Mouse (Mus musculus): Measurements from ENCODE around the gene Igdcc3. TPM values are rescaled to one million over a fixed set of nuclear protein-coding genes. Genes with fewer than 3 reads are reported as not detected.

Gene Igdcc3
- total and polyA plus RNA-seq, 3 experiments = 0.21 to 0.26 TPM; not detected in 1

GRCm38 (mm10) chr9:65201021-65201380, 60.0 kb downstream of the Igdcc3 start:
- Histone ChIP-seq H3K4me3 (replicated peaks in 1 of 3; ENCODE audit: low read depth in 2 of 3, low read length in 2 of 3, poor library complexity in 1 of 3) (no peak overlapping the region), H3K79me2 (replicated peaks; ENCODE audit: control insufficient read depth, extremely low read depth, insufficient read depth, poor library complexity, severe bottlenecking) (no peaks in the 10 kb centered on the region), H3K9me3 (replicated peaks; ENCODE audit: low read length) (no peaks in the 10 kb centered on the region), H3K4me1 (ENCODE audit: control insufficient read depth in 1 of 2, insufficient read depth in 2 of 2) (peaks cover 10 to 25% of the 10 kb centered on the region in 2 experiments), H3K36me3 (replicated peaks in 1 of 2; ENCODE audit: control insufficient read depth in 1 of 2, insufficient read depth in 1 of 2, low read length in 1 of 2) (no peaks in the 10 kb centered on the region), H3K4me2 (ENCODE audit: insufficient read depth, low read depth, poor library complexity, severe bottlenecking) (no peak overlapping the region), H3K9ac (ENCODE audit: insufficient read depth, low read depth) (no peak overlapping the region), H3K27ac (ENCODE audit: insufficient read depth, low read depth) (no peak overlapping the region), H3K27me3 (replicated peaks) (peaks cover 2% of the 10 kb centered on the region)
- dilution Hi-C loops (cut with MboI; ENCODE audit: extremely low pct_ligation_motif_present, extremely low pct_unique_long_range_greater_than_20kb, low sequenced_read_pairs) (no loop called here), in situ Hi-C loops (cut with MboI; ENCODE audit: low pct_ligation_motif_present, low pct_unique_long_range_greater_than_20kb, low sequenced_read_pairs) (no loop called here)
- DNase-seq (ENCODE audit: extremely low read depth) = peak; percentile 91
- TF ChIP-seq MXI1 (IDR thresholded peaks at IDR 0.05; ENCODE audit: low read depth, low read length) (0 out of 2 replicates have a peak, but pooled peaks have one; percentile 35), SMC3 (IDR thresholded peaks at IDR 0.05; ENCODE audit: low read depth, low read length) (no peak)

- Histone ChIP-seq H3K4me1 (ENCODE audit: control insufficient read depth in 1 of 2, insufficient read depth in 2 of 2) (peaks cover 10 to 23% of the 10 kb centered on the region in 2 experiments), H3K36me3 (replicated peaks in 1 of 2; ENCODE audit: control insufficient read depth in 1 of 2, insufficient read depth in 1 of 2, low read length in 1 of 2) (no peaks in the 10 kb centered on the region), H3K4me2 (ENCODE audit: insufficient read depth, low read depth, poor library complexity, severe bottlenecking) (peak overlapping the region; percentile 81; the same call in 1 of the 2 replicates), H3K27ac (ENCODE audit: insufficient read depth, low read depth) (no peak overlapping the region), H3K79me2 (replicated peaks; ENCODE audit: control insufficient read depth, extremely low read depth, insufficient read depth, poor library complexity, severe bottlenecking) (no peaks in the 10 kb centered on the region), H3K27me3 (replicated peaks) (peaks cover 2% of the 10 kb centered on the region), H3K9ac (ENCODE audit: insufficient read depth, low read depth) (peak overlapping the region; percentile 73), H3K4me3 (replicated peaks in 1 of 3; ENCODE audit: low read depth in 2 of 3, low read length in 2 of 3, poor library complexity in 1 of 3) (peak overlapping the region; percentile 35 to 49 (median 45)), H3K9me3 (replicated peaks; ENCODE audit: low read length) (no peaks in the 10 kb centered on the region)
- DNase-seq (ENCODE audit: extremely low read depth) = peak; percentile 94
- dilution Hi-C loops (cut with MboI; ENCODE audit: extremely low pct_ligation_motif_present, extremely low pct_unique_long_range_greater_than_20kb, low sequenced_read_pairs) = no loop called here
- in situ Hi-C loops (cut with MboI; ENCODE audit: low pct_ligation_motif_present, low pct_unique_long_range_greater_than_20kb, low sequenced_read_pairs) = no loop called here
- peak; percentile 97 for TF ChIP-seq POLR2A (IDR thresholded peaks at IDR 0.05; ENCODE audit: low read depth, low read length)
- TF ChIP-seq RCOR1 (conservative IDR thresholded peaks at IDR 0.05; ENCODE audit: low read depth, low read length) = no peak
- TF ChIP-seq ETS1 (conservative IDR thresholded peaks at IDR 0.05; ENCODE audit: low read depth, low read length) = peak; percentile 96
- no peak for TF ChIP-seq USF2 (conservative IDR thresholded peaks at IDR 0.05; ENCODE audit: low read depth, low read length)
- TF ChIP-seq BHLHE40 (IDR thresholded peaks at IDR 0.05; ENCODE audit: low read depth, low read length) = no peak
- no peak; the same call in 1 of the 2 replicates for TF ChIP-seq JUND (conservative IDR thresholded peaks at IDR 0.05; ENCODE audit: low read depth, low read length)
- no peak for TF ChIP-seq NRF1 (IDR thresholded peaks at IDR 0.05; ENCODE audit: low read depth, low read length)
- no peak for TF ChIP-seq MXI1 (IDR thresholded peaks at IDR 0.05; ENCODE audit: low read depth, low read length)
- peak; percentile 31 for TF ChIP-seq SIN3A (IDR thresholded peaks at IDR 0.05; ENCODE audit: low read length)
- TF ChIP-seq JUN (IDR thresholded peaks at IDR 0.05; ENCODE audit: insufficient read depth, low read depth, low read length) = peak; percentile 4; the same call in 1 of the 2 replicates
- peak; percentile 72; the same call in 1 of the 2 replicates for TF ChIP-seq TCF12 (IDR thresholded peaks at IDR 0.05; ENCODE audit: low read depth, low read length)
- no peak for TF ChIP-seq KAT2A (IDR thresholded peaks at IDR 0.05; ENCODE audit: insufficient replicate concordance, low read length)
- TF ChIP-seq ELF1 (IDR thresholded peaks at IDR 0.05; ENCODE audit: low read depth, low read length) = peak; percentile 70; the same call in 1 of the 2 replicates
- TF ChIP-seq ZKSCAN1 (IDR thresholded peaks at IDR 0.05; ENCODE audit: borderline replicate concordance, low read depth, low read length) = no peak
- TF ChIP-seq MYC (IDR thresholded peaks at IDR 0.05; ENCODE audit: low read depth, low read length) = peak; percentile 89
- TF ChIP-seq MAZ (IDR thresholded peaks at IDR 0.05; ENCODE audit: low read depth, low read length) = no peak
- peak; percentile 65; the same call in 1 of the 2 replicates for TF ChIP-seq E2F4 (IDR thresholded peaks at IDR 0.05; ENCODE audit: insufficient replicate concordance, low read depth, low read length)
- no peak for TF ChIP-seq CHD2 (IDR thresholded peaks at IDR 0.05; ENCODE audit: low read length)
- TF ChIP-seq SMC3 (IDR thresholded peaks at IDR 0.05; ENCODE audit: low read depth, low read length) = no peak
- no peak for TF ChIP-seq MAX (IDR thresholded peaks at IDR 0.05; ENCODE audit: low read length)
- TF ChIP-seq ZC3H11A (IDR thresholded peaks at IDR 0.05; ENCODE audit: low read depth, low read length) = no peak
- no peak for TF ChIP-seq GABPA (IDR thresholded peaks at IDR 0.05; ENCODE audit: insufficient replicate concordance, low read depth, low read length)
- TF ChIP-seq POLR2AphosphoS2 (IDR thresholded peaks at IDR 0.05; ENCODE audit: low read depth, low read length) = peak; percentile 100
- TF ChIP-seq EP300 (IDR thresholded peaks at IDR 0.05; ENCODE audit: low read length) = no peak
- peak; percentile 4; the same call in 1 of the 2 replicates for TF ChIP-seq IRF4 (IDR thresholded peaks at IDR 0.05; ENCODE audit: low read depth, low read length)
- TF ChIP-seq UBTF (IDR thresholded peaks at IDR 0.05; ENCODE audit: low read depth, low read length) = no peak
- TF ChIP-seq MEF2A (IDR thresholded peaks at IDR 0.05; ENCODE audit: borderline replicate concordance, low read depth, low read length) = peak; percentile 79
- peak; percentile 79 for TF ChIP-seq NELFE (IDR thresholded peaks at IDR 0.05; ENCODE audit: low read depth, low read length)
- TF ChIP-seq ZMIZ1 (IDR thresholded peaks at IDR 0.05; ENCODE audit: low read depth, low read length) = peak; percentile 100
- TF ChIP-seq RAD21 (IDR thresholded peaks at IDR 0.05; ENCODE audit: low read depth, low read length) = no peak
- no peak for TF ChIP-seq USF1 (IDR thresholded peaks at IDR 0.05; ENCODE audit: low read depth, low read length)
Measured at GRCm38 (mm10) chr9:65201381-65202164, 60.6 kb downstream of the Igdcc3 start.

All from CH12.LX (cell line).